Mouse (Mus musculus) gastrocnemius, postnatal 25 days (tissue): ENCODE results near the gene Mettl26. TPM values are rescaled to one million over a fixed set of nuclear protein-coding genes. Genes with fewer than 3 reads are reported as not detected.
A peak's percentile ranks its signal among the peaks of the same experiment; 100 is the strongest.
"Not testable (repeated sequence)": the region's sequence is repeated elsewhere in the genome, so short reads cannot be mapped to it uniquely, and the experiment has no call there.

Source experiments
- DNase-seq: peaks from one replicate; pipeline ENCODE4 v3.0.0; 2022
- total RNA-seq, 2 experiments: library from RNA; stranded (reverse); gene quantifications; 1 replicate in 1 of 2; 2 replicates in 1 of 2; pipeline ENCODE4 v1.2.3; 2021

Gene Mettl26
- total RNA-seq, 2 experiments from 2014 or later: 31.9 to 37.0 TPM

GRCm38 (mm10) chr17:25868601-25869191 lies 6.2 kb upstream of the Mettl26 start, which contains the start of gene Mcrip2:
Mcrip2 (minus strand) TSS chr17:25868764.
- DNase-seq: peak; percentile 88

- no peak for DNase-seq
Observed at GRCm38 (mm10) chr17:25869498-25869897, 5.4 kb upstream of the Mettl26 start.

- DNase-seq: no peak
Observed at GRCm38 (mm10) chr17:25869954-25870353, 4.9 kb upstream of the Mettl26 start.

GRCm38 (mm10) chr17:25871566-25871965 lies 3.3 kb upstream of the Mettl26 start:
- DNase-seq: not testable (repeated sequence)

GRCm38 (mm10) chr17:25872676-25873075 lies 2.2 kb upstream of the Mettl26 start:
- DNase-seq: no peak

GRCm38 (mm10) chr17:25873405-25874147 lies 1.3 kb upstream of the Mettl26 start:
- no peak for DNase-seq

- no peak for DNase-seq
Observed at GRCm38 (mm10) chr17:25874148-25874720, 640 bp upstream of the Mettl26 start.

GRCm38 (mm10) chr17:25875171-25876136 lies 580 bp downstream of the Mettl26 start:
- peak; percentile 87 for DNase-seq

- no peak for DNase-seq
Observed at GRCm38 (mm10) chr17:25876347-25876915, 1.6 kb downstream of the Mettl26 start.

GRCm38 (mm10) chr17:25877025-25877424 lies 2.2 kb downstream of the Mettl26 start:
- DNase-seq: no peak

GRCm38 (mm10) chr17:25877741-25878610 lies 3.1 kb downstream of the Mettl26 start:
- DNase-seq: no peak

GRCm38 (mm10) chr17:25878611-25879180 lies 3.8 kb downstream of the Mettl26 start:
- DNase-seq: no peak

- DNase-seq: no peak
Observed at GRCm38 (mm10) chr17:25879261-25879660, 4.4 kb downstream of the Mettl26 start.

GRCm38 (mm10) chr17:25879750-25880149 lies 4.9 kb downstream of the Mettl26 start:
- no peak for DNase-seq

- DNase-seq: no peak
Observed at GRCm38 (mm10) chr17:25880196-25880910, 5.5 kb downstream of the Mettl26 start, which contains the start of gene Wfikkn1. Wfikkn1 (minus strand) TSS chr17:25880858.

GRCm38 (mm10) chr17:25880913-25881641 lies 6.2 kb downstream of the Mettl26 start:
- no peak for DNase-seq

GRCm38 (mm10) chr17:25881691-25882090 lies 6.8 kb downstream of the Mettl26 start:
- no peak for DNase-seq

- DNase-seq: no peak
Observed at GRCm38 (mm10) chr17:25882306-25882705, 7.4 kb downstream of the Mettl26 start.

GRCm38 (mm10) chr17:25883268-25883667 lies 8.4 kb downstream of the Mettl26 start:
- DNase-seq: no peak
